Mouse (Mus musculus) neural tube, embryonic 12.5 days (tissue): Measurements from ENCODE around the gene Arih1. TPM values are rescaled to one million over a fixed set of nuclear protein-coding genes. Genes with fewer than 3 reads are reported as not detected.
A peak's percentile ranks its signal among the peaks of the same experiment; 100 is the strongest.

ENCODE experiments used
- ATAC-seq: fragments of 200-750 bp; cut with Nextera tagmentation; 2 replicates; pipeline ENCODE4 v1.8.0; 2017; ENCODE audit warnings: low read depth, mild to moderate bottlenecking, moderate TSS enrichment, moderate library complexity; ENCODE audit not compliant: low FRiP score
- H3K27ac ChIP-seq: fragments of 300-500 bp; sonication (generic); 2 replicates; pipeline ENCODE4 v1.5.1; 2016
- H3K27me3 ChIP-seq: fragments of 300-500 bp; sonication (generic); replicated peaks from 2 replicates; pipeline ENCODE4 v1.6.1; 2016; ENCODE audit warnings: mild to moderate bottlenecking
- H3K36me3 ChIP-seq: fragments of 300-500 bp; sonication (generic); 2 replicates; pipeline ENCODE4 v1.6.1; 2016; ENCODE audit warnings: mild to moderate bottlenecking
- H3K4me1 ChIP-seq: fragments of 300-500 bp; sonication (generic); 2 replicates; pipeline ENCODE4 v1.6.1; 2016
- H3K4me2 ChIP-seq: fragments of 300-500 bp; sonication (generic); replicated peaks from 2 replicates; pipeline ENCODE4 v1.6.1; 2016; ENCODE audit warnings: mild to moderate bottlenecking
- H3K4me3 ChIP-seq: fragments of 300-500 bp; sonication (generic); 2 replicates; pipeline ENCODE4 v1.5.1; 2016
- H3K9ac ChIP-seq: fragments of 300-500 bp; sonication (generic); 2 replicates; pipeline ENCODE4 v1.6.1; 2016; ENCODE audit warnings: mild to moderate bottlenecking
- H3K9me3 ChIP-seq: fragments of 300-500 bp; sonication (generic); 2 replicates; pipeline ENCODE4 v1.6.1; 2016; ENCODE audit warnings: mild to moderate bottlenecking
- WGBS: fragments of 180-500 bp; shearing (Covaris S2); methylation state at CpG from one replicate; pipeline ENCODE4 v1.1.7; 2016; 5-methylcytosine and 5-hydroxymethylcytosine counted together
- polyA plus RNA-seq: library from polyadenylated mRNA; unstranded; fragments of >200 nt; fragmentation: Nextera tagmentation; extraction: Ambion mirVana; gene quantifications from 2 replicates; pipeline ENCODE4 v1.2.1, GENCODE M21; 2016

The Arih1 gene
- polyA plus RNA-seq, 1 experiment from 2014 or later, result 32.6 TPM

GRCm38 (mm10) chr9:59508146-59508545 is 21.7 kb upstream of the Arih1 start:
- Histone ChIP-seq H3K9ac (no peak overlapping the region), H3K27ac (no peak overlapping the region), H3K27me3 (no peaks in the 10 kb centered on the region), H3K4me1 (no peaks in the 10 kb centered on the region), H3K4me2 (no peak overlapping the region), H3K4me3 (no peak overlapping the region), H3K9me3 (no peaks in the 10 kb centered on the region), H3K36me3 (no peaks in the 10 kb centered on the region)
- no peak for ATAC-seq
- WGBS, result 38% methylated on average over 1 of the region's 1 CpGs

GRCm38 (mm10) chr9:59487331-59487730 is 913 bp upstream of the Arih1 start:
- no peaks in the 10 kb centered on the region for H3K36me3 ChIP-seq
- H3K27ac ChIP-seq, result no peak overlapping the region
- no peaks in the 10 kb centered on the region for H3K27me3 ChIP-seq
- peaks cover 10% of the 10 kb centered on the region for H3K4me1 ChIP-seq
- no peak for ATAC-seq
- peak overlapping the region; percentile 88 for H3K4me2 ChIP-seq
- no peaks in the 10 kb centered on the region for H3K9me3 ChIP-seq
- H3K9ac ChIP-seq, result peak overlapping the region; percentile 98; the same call in 1 of the 2 replicates
- H3K4me3 ChIP-seq, result peak overlapping the region; percentile 96

GRCm38 (mm10) chr9:59486076-59486518 is 321 bp downstream of the Arih1 start:
- Histone ChIP-seq H3K27me3 (no peaks in the 10 kb centered on the region), H3K9ac (peak overlapping the region; percentile 98), H3K4me3 (peak overlapping the region; percentile 96), H3K27ac (peak overlapping the region; percentile 99), H3K9me3 (no peaks in the 10 kb centered on the region), H3K36me3 (no peaks in the 10 kb centered on the region), H3K4me1 (peaks cover 11% of the 10 kb centered on the region), H3K4me2 (peak overlapping the region; percentile 88)
- peak; percentile 78 for ATAC-seq
- under 1% methylated on average over 61 of the region's 71 CpGs for WGBS

- H3K27me3 ChIP-seq, result no peaks in the 10 kb centered on the region
- ATAC-seq, result peak; percentile 39
- peak overlapping the region; percentile 98 for H3K9ac ChIP-seq
- peak overlapping the region; percentile 96 for H3K4me3 ChIP-seq
- H3K9me3 ChIP-seq, result no peaks in the 10 kb centered on the region
- H3K36me3 ChIP-seq, result no peaks in the 10 kb centered on the region
- H3K4me2 ChIP-seq, result peak overlapping the region; percentile 88
- H3K27ac ChIP-seq, result peak overlapping the region; percentile 99
- peaks cover 11% of the 10 kb centered on the region for H3K4me1 ChIP-seq
- WGBS, result under 1% methylated on average over 34 of the region's 34 CpGs
These were observed 825 bp downstream of the Arih1 start for GRCm38 (mm10) chr9:59485511-59486075.

DNA sequence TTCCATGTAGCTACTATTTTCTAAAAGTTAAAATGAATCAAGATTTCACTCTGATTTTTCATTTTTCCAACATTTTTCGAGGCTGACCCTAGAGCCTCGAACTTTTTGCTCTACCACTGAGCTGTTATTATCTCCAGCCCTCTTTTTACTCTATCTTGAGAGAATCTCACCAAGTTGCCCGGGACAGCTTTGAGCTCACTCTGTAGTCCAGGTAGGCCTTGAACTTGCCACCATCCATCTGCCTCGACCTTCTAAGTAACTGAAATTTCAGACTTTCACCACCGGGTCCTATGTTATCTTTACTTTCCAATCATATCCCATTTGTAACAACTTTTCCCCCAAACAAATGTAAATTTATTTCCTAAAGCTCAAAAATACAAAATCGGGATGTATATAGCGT is 1.7 kb downstream of the Arih1 start:
- peak overlapping the region; percentile 98 for H3K9ac ChIP-seq
- peak overlapping the region; percentile 96 for H3K4me3 ChIP-seq
- no peak for ATAC-seq
- no peaks in the 10 kb centered on the region for H3K9me3 ChIP-seq
- peaks cover 11% of the 10 kb centered on the region for H3K4me1 ChIP-seq
- no peak overlapping the region for H3K27ac ChIP-seq
- H3K36me3 ChIP-seq, result no peaks in the 10 kb centered on the region
- H3K27me3 ChIP-seq, result no peaks in the 10 kb centered on the region
- 19% methylated on average over 7 of the region's 7 CpGs for WGBS
- H3K4me2 ChIP-seq, result peak overlapping the region; percentile 88

DNA sequence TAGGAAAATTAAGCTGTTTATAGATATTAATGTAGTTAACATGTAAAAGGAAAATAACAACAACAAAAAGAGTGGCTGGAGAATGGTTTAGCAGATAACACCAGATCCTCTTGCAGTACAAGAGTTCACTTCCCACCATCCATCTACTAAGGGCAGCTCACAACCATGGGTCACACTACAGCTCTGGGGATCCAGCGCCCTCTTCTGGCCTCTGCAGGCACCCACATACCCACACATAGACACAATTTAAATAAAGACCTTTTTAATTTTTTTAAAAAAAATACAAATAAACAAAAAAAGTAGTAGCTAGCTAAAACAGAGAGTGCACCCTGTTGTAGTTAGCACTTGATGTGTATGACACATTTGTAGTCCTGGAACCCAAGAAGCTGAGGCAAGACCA is 4.0 kb downstream of the Arih1 start:
- Histone ChIP-seq H3K9ac (no peak overlapping the region), H3K4me2 (0 out of 2 replicates have a peak overlapping the region, but pooled peaks have one; percentile 4), H3K27ac (no peak overlapping the region), H3K4me1 (peaks cover 11% of the 10 kb centered on the region), H3K9me3 (no peaks in the 10 kb centered on the region), H3K4me3 (no peak overlapping the region), H3K36me3 (no peaks in the 10 kb centered on the region), H3K27me3 (no peaks in the 10 kb centered on the region)
- WGBS, result 24% methylated on average over 1 of the region's 1 CpGs
- no peak for ATAC-seq

GRCm38 (mm10) chr9:59476617-59477016 is 9.8 kb downstream of the Arih1 start:
- 91% methylated on average over 2 of the region's 2 CpGs for WGBS
- Histone ChIP-seq H3K27me3 (no peaks in the 10 kb centered on the region), H3K4me1 (no peaks in the 10 kb centered on the region), H3K9ac (no peak overlapping the region), H3K4me3 (no peak overlapping the region), H3K27ac (no peak overlapping the region), H3K4me2 (no peak overlapping the region), H3K9me3 (no peaks in the 10 kb centered on the region), H3K36me3 (peaks cover 3% of the 10 kb centered on the region; the same call in 1 of the 2 replicates)
- ATAC-seq, result no peak

GRCm38 (mm10) chr9:59474838-59475237 is 11.6 kb downstream of the Arih1 start:
- H3K4me1 ChIP-seq, result no peaks in the 10 kb centered on the region
- H3K27me3 ChIP-seq, result no peaks in the 10 kb centered on the region
- H3K9ac ChIP-seq, result no peak overlapping the region
- 88% methylated on average over 1 of the region's 1 CpGs for WGBS
- H3K4me3 ChIP-seq, result no peak overlapping the region
- no peak overlapping the region for H3K27ac ChIP-seq
- no peak overlapping the region for H3K4me2 ChIP-seq
- H3K9me3 ChIP-seq, result no peaks in the 10 kb centered on the region
- ATAC-seq, result no peak
- peaks cover 3% of the 10 kb centered on the region; the same call in 1 of the 2 replicates for H3K36me3 ChIP-seq

- no peaks in the 10 kb centered on the region for H3K9me3 ChIP-seq
- ATAC-seq, result no peak
- no peak overlapping the region for H3K9ac ChIP-seq
- H3K4me2 ChIP-seq, result no peak overlapping the region
- no peaks in the 10 kb centered on the region for H3K27me3 ChIP-seq
- 77% methylated on average over 2 of the region's 2 CpGs for WGBS
- H3K27ac ChIP-seq, result no peak overlapping the region
- H3K4me1 ChIP-seq, result no peaks in the 10 kb centered on the region
- H3K4me3 ChIP-seq, result no peak overlapping the region
- peaks cover 3% of the 10 kb centered on the region; the same call in 1 of the 2 replicates for H3K36me3 ChIP-seq
These were observed 13.2 kb downstream of the Arih1 start for GRCm38 (mm10) chr9:59473171-59473570.

- Histone ChIP-seq H3K4me1 (no peaks in the 10 kb centered on the region), H3K4me2 (no peak overlapping the region), H3K4me3 (no peak overlapping the region), H3K9ac (no peak overlapping the region), H3K27me3 (no peaks in the 10 kb centered on the region), H3K27ac (no peak overlapping the region), H3K9me3 (no peaks in the 10 kb centered on the region), H3K36me3 (peaks cover 3% of the 10 kb centered on the region; the same call in 1 of the 2 replicates)
- no peak for ATAC-seq
- 96% methylated on average over 1 of the region's 1 CpGs for WGBS
These were observed 17.0 kb downstream of the Arih1 start for GRCm38 (mm10) chr9:59469446-59469845.

DNA sequence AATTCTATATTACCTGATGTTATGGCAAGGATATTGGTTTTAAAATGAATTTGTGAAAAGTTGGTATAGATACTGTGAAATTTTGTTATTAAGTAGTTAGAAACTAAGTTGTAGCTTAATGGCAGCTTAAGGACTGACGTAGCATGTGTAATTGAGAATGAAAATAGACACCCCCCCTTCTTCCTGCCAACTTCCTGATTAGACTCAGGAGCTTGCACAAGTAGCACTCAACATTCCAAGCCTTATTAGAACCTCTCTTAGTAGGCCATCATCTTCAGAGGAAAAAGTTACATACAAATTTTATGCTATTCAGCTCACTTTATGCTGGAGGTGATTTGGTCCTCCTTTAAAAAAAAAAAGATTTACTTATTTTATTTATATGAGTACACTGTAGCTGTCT is 22.1 kb downstream of the Arih1 start:
- ATAC-seq, result no peak
- Histone ChIP-seq H3K9ac (no peak overlapping the region), H3K27me3 (no peaks in the 10 kb centered on the region), H3K4me1 (0 out of 2 replicates have a peak, but pooled peaks cover 7% of the 10 kb centered on the region), H3K9me3 (no peaks in the 10 kb centered on the region), H3K4me3 (no peak overlapping the region), H3K36me3 (no peaks in the 10 kb centered on the region), H3K4me2 (no peak overlapping the region), H3K27ac (no peak overlapping the region)
- WGBS, result 81% methylated on average over 1 of the region's 1 CpGs

GRCm38 (mm10) chr9:59458997-59459510 is 27.4 kb downstream of the Arih1 start:
- H3K36me3 ChIP-seq, result no peaks in the 10 kb centered on the region
- no peak overlapping the region for H3K9ac ChIP-seq
- no peak for ATAC-seq
- 0 out of 2 replicates have a peak, but pooled peaks cover 7% of the 10 kb centered on the region for H3K4me1 ChIP-seq
- H3K9me3 ChIP-seq, result no peaks in the 10 kb centered on the region
- no peak overlapping the region for H3K4me3 ChIP-seq
- WGBS, result 79% methylated on average over 4 of the region's 4 CpGs
- H3K4me2 ChIP-seq, result no peak overlapping the region
- H3K27me3 ChIP-seq, result no peaks in the 10 kb centered on the region
- H3K27ac ChIP-seq, result no peak overlapping the region

- H3K9me3 ChIP-seq, result no peaks in the 10 kb centered on the region
- H3K4me1 ChIP-seq, result 0 out of 2 replicates have a peak, but pooled peaks cover 7% of the 10 kb centered on the region
- no peaks in the 10 kb centered on the region for H3K36me3 ChIP-seq
- ATAC-seq, result no peak
- no peak overlapping the region for H3K9ac ChIP-seq
- no peak overlapping the region for H3K4me3 ChIP-seq
- no peak overlapping the region for H3K4me2 ChIP-seq
- H3K27me3 ChIP-seq, result no peaks in the 10 kb centered on the region
- WGBS, result 88% methylated on average over 1 of the region's 1 CpGs
- H3K27ac ChIP-seq, result no peak overlapping the region
These were observed 28.0 kb downstream of the Arih1 start for GRCm38 (mm10) chr9:59458416-59458815.
